Mouse (Mus musculus) bone marrow, adult 2 months (tissue): ENCODE results near the gene Kpnb1.

ENCODE experiments used
- CTCF ChIP-seq: fragments of 200-500 bp; IDR thresholded peaks from 2 replicates; pipeline ENCODE4 v1.5.1; 2011; ENCODE audit warnings: low read length, control low read depth; ENCODE audit not compliant: control insufficient read depth, insufficient read depth
- POLR2A ChIP-seq: fragments of 200-500 bp; IDR thresholded peaks from 2 replicates; pipeline ENCODE4 v1.6.1; 2011; ENCODE audit warnings: low read depth, mild to moderate bottlenecking, control low read depth, low read length, borderline replicate concordance; ENCODE audit not compliant: control insufficient read depth

DNA sequence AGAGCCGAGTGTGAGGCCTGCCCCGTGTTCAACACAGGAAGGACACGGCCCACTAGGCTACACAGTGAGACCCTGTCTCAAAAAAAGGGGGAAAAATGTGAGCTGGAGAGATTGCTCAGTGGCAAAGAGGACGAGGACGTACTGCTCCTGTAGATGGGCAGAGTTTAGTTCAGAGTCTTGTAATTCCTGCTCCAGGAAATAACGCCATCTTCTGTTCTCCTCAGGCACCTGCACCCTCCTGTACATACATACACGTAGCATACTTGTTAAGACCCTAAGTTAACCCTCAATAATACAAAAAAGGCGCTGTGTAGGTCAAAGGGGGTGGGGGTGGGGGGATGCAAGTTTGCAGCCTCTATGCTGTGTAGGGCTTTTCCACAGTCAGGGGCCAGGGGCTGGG lies 9.3 kb upstream of the Kpnb1 start:
- TF ChIP-seq CTCF (no peak), POLR2A (no peak)
